Mouse (Mus musculus) stomach, postnatal 0 days (tissue): ENCODE measurements around the gene U2af1l4. TPM values are rescaled to one million over a fixed set of nuclear protein-coding genes. Genes with fewer than 3 reads are reported as not detected.

Source experiments
- ATAC-seq: fragments of 200-750 bp; cut with Nextera tagmentation; 2 replicates; pipeline ENCODE4 v1.8.0; 2017; ENCODE audit not compliant: low FRiP score, low TSS enrichment
- DNase-seq: peaks from one replicate; pipeline ENCODE4 v3.0.0-alpha.2; 2016; ENCODE audit warnings: low spot score
- H3K27ac ChIP-seq: fragments of 300-500 bp; sonication (generic); replicated peaks from 2 replicates; pipeline ENCODE4 v1.5.1; 2014; ENCODE audit warnings: mild to moderate bottlenecking, control low read depth
- H3K27me3 ChIP-seq: fragments of 300-500 bp; sonication (generic); 2 replicates; pipeline ENCODE4 v1.6.1; 2014; ENCODE audit warnings: low read length; ENCODE audit not compliant: control insufficient read depth, insufficient read depth
- H3K36me3 ChIP-seq: fragments of 300-500 bp; sonication (generic); 2 replicates; pipeline ENCODE4 v1.6.1; 2014; ENCODE audit warnings: low read length, mixed read lengths; ENCODE audit not compliant: control insufficient read depth, insufficient read depth
- H3K4me1 ChIP-seq: fragments of 300-500 bp; sonication (generic); replicated peaks from 2 replicates; pipeline ENCODE4 v1.6.1; 2014; ENCODE audit warnings: antibody characterized with exemption; ENCODE audit not compliant: control insufficient read depth, insufficient read depth
- H3K4me2 ChIP-seq: fragments of 300-500 bp; sonication (generic); replicated peaks from 2 replicates; pipeline ENCODE4 v1.6.1; 2014; ENCODE audit warnings: low read depth, mild to moderate bottlenecking, control low read depth, moderate library complexity
- H3K4me3 ChIP-seq: fragments of 300-500 bp; sonication (generic); 2 replicates; pipeline ENCODE4 v1.5.1; 2014; ENCODE audit warnings: low read depth, low read length, control low read depth
- H3K9ac ChIP-seq: fragments of 300-500 bp; sonication (generic); 2 replicates; pipeline ENCODE4 v1.6.1; 2014; ENCODE audit warnings: mild to moderate bottlenecking, low read length, control low read depth, mixed read lengths
- H3K9me3 ChIP-seq: fragments of 300-500 bp; sonication (generic); 2 replicates; pipeline ENCODE4 v1.6.1; 2016; ENCODE audit warnings: low read length; ENCODE audit not compliant: control insufficient read depth
- CTCF ChIP-seq: IDR thresholded peaks from 2 replicates; pipeline ENCODE4 v1.5.1; 2016; ENCODE audit warnings: antibody characterized with exemption, low read depth, mild to moderate bottlenecking, moderate library complexity
- EP300 ChIP-seq: optimal IDR thresholded peaks from 2 replicates; pipeline ENCODE3; 2016; ENCODE audit warnings: antibody characterized with exemption
- WGBS: fragments of 180-500 bp; shearing (Covaris S2); extraction: QIAGEN DNeasy Blood & Tissue Kit; methylation state at CpG from one replicate; pipeline ENCODE4 v1.1.7; 2014; 5-methylcytosine and 5-hydroxymethylcytosine counted together
- polyA plus RNA-seq: library from polyadenylated mRNA; unstranded; fragments of >200 nt; fragmentation: Nextera tagmentation; extraction: Ambion mirVana; gene quantifications from 2 replicates; pipeline ENCODE4 v1.2.1, GENCODE M21; 2015

Gene U2af1l4
- polyA plus RNA-seq, 1 experiment from 2014 or later = 63.9 TPM

- no peak for ATAC-seq
- Histone ChIP-seq H3K27me3 (no peaks in the 10 kb centered on the region), H3K9me3 (no peaks in the 10 kb centered on the region), H3K4me3 (no peak overlapping the region), H3K9ac (no peak overlapping the region), H3K4me2 (no peak overlapping the region), H3K4me1 (0 out of 2 replicates have a peak, but pooled peaks cover 2% of the 10 kb centered on the region), H3K36me3 (peaks cover 3% of the 10 kb centered on the region), H3K27ac (no peak overlapping the region)
- 95% methylated on average over 2 of the region's 2 CpGs for WGBS
- TF ChIP-seq CTCF (no peak), EP300 (no peak)
- no peak for DNase-seq
Measured at GRCm38 (mm10) chr7:30549880-30550279, 13.2 kb upstream of the U2af1l4 start.

- Histone ChIP-seq H3K27me3 (no peaks in the 10 kb centered on the region), H3K9ac (no peak overlapping the region), H3K4me3 (no peak overlapping the region), H3K9me3 (no peaks in the 10 kb centered on the region), H3K27ac (no peak overlapping the region), H3K4me2 (no peak overlapping the region), H3K36me3 (peaks cover 10% of the 10 kb centered on the region), H3K4me1 (0 out of 2 replicates have a peak, but pooled peaks cover 2% of the 10 kb centered on the region)
- 100% methylated on average over 1 of the region's 1 CpGs for WGBS
- TF ChIP-seq CTCF (no peak), EP300 (no peak)
- no peak for ATAC-seq
- no peak for DNase-seq
Measured at GRCm38 (mm10) chr7:30550603-30551002, 12.5 kb upstream of the U2af1l4 start.

- H3K4me2 ChIP-seq = peak overlapping the region; percentile 51
- peak overlapping the region; percentile 72 for H3K4me3 ChIP-seq
- H3K9ac ChIP-seq = peak overlapping the region; percentile 68
- WGBS = 3% methylated on average over 10 of the region's 10 CpGs
- no peaks in the 10 kb centered on the region for H3K9me3 ChIP-seq
- 0 out of 2 replicates have a peak, but pooled peaks cover 2% of the 10 kb centered on the region for H3K4me1 ChIP-seq
- DNase-seq (no peak), ATAC-seq (peak; percentile 71)
- H3K36me3 ChIP-seq = peaks cover 13% of the 10 kb centered on the region
- TF ChIP-seq EP300 = no peak
- peak; percentile 68 for TF ChIP-seq CTCF
- H3K27ac ChIP-seq = peak overlapping the region; percentile 97
- H3K27me3 ChIP-seq = no peaks in the 10 kb centered on the region
Measured at GRCm38 (mm10) chr7:30551445-30552101, 11.5 kb upstream of the U2af1l4 start.

- under 1% methylated on average over 44 of the region's 44 CpGs for WGBS
- TF ChIP-seq EP300 = no peak
- peak; percentile 32 for TF ChIP-seq CTCF
- peak; percentile 95 for ATAC-seq
Measured at GRCm38 (mm10) chr7:30552102-30553020, 10.7 kb upstream of the U2af1l4 start, which contains the start of the genes Hspb6 and Proser3. Gene Hspb6 (plus strand): TSS chr7:30552178. Gene Proser3 (minus strand): TSS chr7:30552299.

GRCm38 (mm10) chr7:30553021-30553589, 10.0 kb upstream of the U2af1l4 start:
- TF ChIP-seq CTCF = no peak
- TF ChIP-seq EP300 = no peak
- under 1% methylated on average over 23 of the region's 23 CpGs for WGBS
- ATAC-seq = peak; percentile 21; the same call in 1 of the 2 replicates
- Histone ChIP-seq H3K9me3 (no peaks in the 10 kb centered on the region), H3K4me2 (peak overlapping the region; percentile 94), H3K36me3 (peaks cover 15% of the 10 kb centered on the region), H3K4me1 (0 out of 2 replicates have a peak, but pooled peaks cover 2% of the 10 kb centered on the region), H3K27ac (peak overlapping the region; percentile 97), H3K4me3 (peak overlapping the region; percentile 72), H3K27me3 (no peaks in the 10 kb centered on the region), H3K9ac (peak overlapping the region; percentile 81)
- peak; percentile 61 for DNase-seq

More at GRCm38 (mm10) chr7:30552102-30553020, 10.7 kb upstream of the U2af1l4 start, which contains the start of the genes Hspb6 and Proser3:
- peak within 1 kb of the TSS; percentile 97 for H3K27ac ChIP-seq
- H3K4me3 ChIP-seq = peak within 1 kb of the TSS; percentile 72
- peak; percentile 97 for DNase-seq
- peaks cover 15% of the 10 kb centered on the region for H3K36me3 ChIP-seq
- H3K4me1 ChIP-seq = 0 out of 2 replicates have a peak, but pooled peaks cover 2% of the 10 kb centered on the region
- H3K27me3 ChIP-seq = no peaks in the 10 kb centered on the region
- H3K4me2 ChIP-seq = peak within 1 kb of the TSS; percentile 94
- H3K9me3 ChIP-seq = no peaks in the 10 kb centered on the region
- H3K9ac ChIP-seq = peak within 1 kb of the TSS; percentile 81
